ENCODE assay signal across 8 mouse cellular contexts in genomic region chr14:87417691-87418070, GRCm38 (mm10). TPM values are rescaled to one million over a fixed set of nuclear protein-coding genes. Genes with fewer than 3 reads are reported as not detected.
DNase-seq lines count a peak whose midpoint lies in the region; ATAC-seq and TF ChIP-seq lines count a peak whose summit lies in the region.

No protein-coding gene starts in this region.

- H3K4me1 ChIP-seq in liver, adult 2 months (ENCODE audit: control insufficient read depth, insufficient read depth, low read length) = peaks cover 4% of the 10 kb centered on the region; the same call in 1 of the 2 replicates
- no peaks in the 10 kb centered on the region; the same call in 1 of the 2 replicates for H3K4me1 ChIP-seq in cortical plate, adult 2 months (ENCODE audit: control insufficient read depth, insufficient read depth, low read length)
- peaks cover 15% of the 10 kb centered on the region for H3K4me1 ChIP-seq in neural tube, embryonic 12.5 days

- peak overlapping the region; percentile 73 for H3K4me2 ChIP-seq in neural tube, embryonic 12.5 days (replicated peaks)

- H3K27me3 ChIP-seq in liver, adult 2 months (ENCODE audit: control insufficient read depth, insufficient read depth, low read length) = no peaks in the 10 kb centered on the region
- no peaks in the 10 kb centered on the region for H3K27me3 ChIP-seq in neural tube, embryonic 12.5 days (replicated peaks)

- peak overlapping the region; percentile 78 for H3K4me3 ChIP-seq in liver, adult 2 months (ENCODE audit: insufficient read depth, low read depth, low read length)
- H3K4me3 ChIP-seq in cortical plate, adult 2 months (ENCODE audit: insufficient read depth, low read length) = peak overlapping the region; percentile 55
- peak overlapping the region; percentile 84 for H3K4me3 ChIP-seq in neural tube, embryonic 12.5 days

- no peak for ATAC-seq in neural tube, embryonic 12.5 days (ENCODE audit: low FRiP score, low read depth)

- no peaks in the 10 kb centered on the region for H3K9me3 ChIP-seq in neural tube, embryonic 12.5 days

- under 1% methylated on average over 3 of the region's 3 CpGs for WGBS in liver, adult 2 months
- WGBS in neural tube, embryonic 12.5 days = under 1% methylated on average over 3 of the region's 3 CpGs

- H3K79me2 ChIP-seq in liver, adult 2 months (ENCODE audit: control insufficient read depth, insufficient read depth, low read length) = peaks cover 8% of the 10 kb centered on the region; the same call in 1 of the 2 replicates

- no peak for TF ChIP-seq POLR2A in liver, adult 2 months (IDR thresholded peaks at IDR 0.05; ENCODE audit: extremely low read depth, insufficient read depth, low read length)
- no peak for TF ChIP-seq POLR2A in cortical plate, adult 2 months (IDR thresholded peaks at IDR 0.05; ENCODE audit: extremely low read depth, insufficient read depth, low read length)

- DNase-seq in liver, adult 2 months (ENCODE audit: extremely low read depth, low read depth, low spot score) = peak; percentile 35
- DNase-seq in liver = no peak
- DNase-seq in hindlimb bud, embryonic 11.5 days (ENCODE audit: extremely low spot score, low read depth, low spot score) = peak; percentile 53
- no peak for DNase-seq in right cerebral cortex, postnatal 25 days
- no peak for DNase-seq in spleen, postnatal 4 days (ENCODE audit: low spot score in 2 of 2)
- DNase-seq in adipocyte (ENCODE audit: low spot score) = no peak

- H3K27ac ChIP-seq in liver, adult 2 months (replicated peaks; ENCODE audit: insufficient read depth, low read depth, low read length) = peak overlapping the region; percentile 64; the same call in 1 of the 2 replicates
- H3K27ac ChIP-seq in cortical plate, adult 2 months (ENCODE audit: insufficient read depth, low read length) = peak overlapping the region; percentile 10
- H3K27ac ChIP-seq in neural tube, embryonic 12.5 days = peak overlapping the region; percentile 98

- no peaks in the 10 kb centered on the region for H3K36me3 ChIP-seq in liver, adult 2 months (ENCODE audit: control insufficient read depth, insufficient read depth, low read length)
- H3K36me3 ChIP-seq in neural tube, embryonic 12.5 days = no peaks in the 10 kb centered on the region

- no peak for TF ChIP-seq CTCF in liver, adult 2 months (IDR thresholded peaks at IDR 0.05; ENCODE audit: low read depth, low read length)
- TF ChIP-seq CTCF in cortical plate, adult 2 months (IDR thresholded peaks at IDR 0.05; ENCODE audit: extremely low read depth, insufficient read depth, low read length) = no peak

- H3K9ac ChIP-seq in liver, adult 2 months (ENCODE audit: low read depth, low read length) = peak overlapping the region; percentile 89
- H3K9ac ChIP-seq in neural tube, embryonic 12.5 days = peak overlapping the region; percentile 94

RNA-seq across cellular contexts. Expression of gene Tdrd3, which starts 1.2 kb away (rescaled TPM):
- 7.2 and 9.7 TPM in 2 replicates for total RNA-seq in liver, adult 2 months (2014; rRNA removed)
- polyA plus RNA-seq in liver, adult 2 months (2012; rRNA removed) = 0.77 and 1.1 TPM in 2 replicates
- 20.8 and 24.0 TPM in 2 replicates for polyA plus RNA-seq in cortical plate, adult 2 months (2012; rRNA removed)
- polyA plus RNA-seq in neural tube, embryonic 12.5 days (2016; fragmentation: Nextera tagmentation; extraction: Ambion mirVana) = 38.7 and 40.6 TPM in 2 replicates

Comparison
In these comparisons a context has a peak if more than half of its experiments do, and no peak if none do; other contexts are left out.
1. DNase-seq: peak in liver, adult 2 months (single experiment) and hindlimb bud, embryonic 11.5 days (single experiment); none in liver (single experiment), right cerebral cortex, postnatal 25 days (single experiment), spleen, postnatal 4 days (0 of 2) and adipocyte (single experiment).
2. H3K27ac ChIP-seq: peak in every context shown above with its lines; median percentile 98 in neural tube, embryonic 12.5 days; 64 in liver, adult 2 months; 10 in cortical plate, adult 2 months.
3. RNA of gene Tdrd3, which starts 1.2 kb away (polyA plus RNA-seq): 38.7 to 40.6 TPM in neural tube, embryonic 12.5 days and 20.8 to 24.0 TPM in cortical plate, adult 2 months; 0.77 to 1.1 TPM in liver, adult 2 months; every median in the first group is over 10 times any median in the second.
4. Peak in every context shown above with its lines, with median percentiles within 50 percentile points of each other: H3K4me3 ChIP-seq.